Mouse (Mus musculus): ENCODE results near the gene Agbl4. TPM values are rescaled to one million over a fixed set of nuclear protein-coding genes. Genes with fewer than 3 reads are reported as not detected.

Agbl4 gene
- total RNA-seq, 1 experiment from 2014 or later, result not detected

GRCm38 (mm10) chr4:110832776-110833175 is 435.3 kb downstream of the Agbl4 start:
- no peak for ATAC-seq (replicated peaks; ENCODE audit: insufficient number of reproducible peaks, low FRiP score, low TSS enrichment, poor library complexity, severe bottlenecking)

GRCm38 (mm10) chr4:110879719-110880443 is 482.4 kb downstream of the Agbl4 start:
- no peak for ATAC-seq (replicated peaks; ENCODE audit: insufficient number of reproducible peaks, low FRiP score, low TSS enrichment, poor library complexity, severe bottlenecking)

- no peak for ATAC-seq (replicated peaks; ENCODE audit: insufficient number of reproducible peaks, low FRiP score, low TSS enrichment, poor library complexity, severe bottlenecking)
Measured at GRCm38 (mm10) chr4:110916061-110916460, 518.6 kb downstream of the Agbl4 start.

- ATAC-seq (replicated peaks; ENCODE audit: insufficient number of reproducible peaks, low FRiP score, low TSS enrichment, poor library complexity, severe bottlenecking), result no peak
Measured at GRCm38 (mm10) chr4:110916565-110916964, 519.1 kb downstream of the Agbl4 start.

GRCm38 (mm10) chr4:110921013-110921412 is 523.6 kb downstream of the Agbl4 start:
- no peak for ATAC-seq (replicated peaks; ENCODE audit: insufficient number of reproducible peaks, low FRiP score, low TSS enrichment, poor library complexity, severe bottlenecking)

GRCm38 (mm10) chr4:111001641-111002040 is 604.2 kb downstream of the Agbl4 start:
- no peak for ATAC-seq (replicated peaks; ENCODE audit: insufficient number of reproducible peaks, low FRiP score, low TSS enrichment, poor library complexity, severe bottlenecking)

- ATAC-seq (replicated peaks; ENCODE audit: insufficient number of reproducible peaks, low FRiP score, low TSS enrichment, poor library complexity, severe bottlenecking), result no peak
Measured at GRCm38 (mm10) chr4:111004719-111005479, 607.4 kb downstream of the Agbl4 start.

GRCm38 (mm10) chr4:111019376-111019775 is 621.9 kb downstream of the Agbl4 start:
- ATAC-seq (replicated peaks; ENCODE audit: insufficient number of reproducible peaks, low FRiP score, low TSS enrichment, poor library complexity, severe bottlenecking), result no peak

GRCm38 (mm10) chr4:111067330-111067729 is 669.9 kb downstream of the Agbl4 start:
- ATAC-seq (replicated peaks; ENCODE audit: insufficient number of reproducible peaks, low FRiP score, low TSS enrichment, poor library complexity, severe bottlenecking), result no peak

- no peak for ATAC-seq (replicated peaks; ENCODE audit: insufficient number of reproducible peaks, low FRiP score, low TSS enrichment, poor library complexity, severe bottlenecking)
Measured at GRCm38 (mm10) chr4:111073738-111074497, 676.5 kb downstream of the Agbl4 start.

GRCm38 (mm10) chr4:111074701-111075154 is 677.3 kb downstream of the Agbl4 start:
- ATAC-seq (replicated peaks; ENCODE audit: insufficient number of reproducible peaks, low FRiP score, low TSS enrichment, poor library complexity, severe bottlenecking), result no peak

- no peak for ATAC-seq (replicated peaks; ENCODE audit: insufficient number of reproducible peaks, low FRiP score, low TSS enrichment, poor library complexity, severe bottlenecking)
Measured at GRCm38 (mm10) chr4:111077810-111078209, 680.3 kb downstream of the Agbl4 start.

- ATAC-seq (replicated peaks; ENCODE audit: insufficient number of reproducible peaks, low FRiP score, low TSS enrichment, poor library complexity, severe bottlenecking), result no peak
Measured at GRCm38 (mm10) chr4:111085330-111085729, 687.9 kb downstream of the Agbl4 start.

- no peak for ATAC-seq (replicated peaks; ENCODE audit: insufficient number of reproducible peaks, low FRiP score, low TSS enrichment, poor library complexity, severe bottlenecking)
Measured at GRCm38 (mm10) chr4:111136217-111137147, 739.0 kb downstream of the Agbl4 start.

- no peak for ATAC-seq (replicated peaks; ENCODE audit: insufficient number of reproducible peaks, low FRiP score, low TSS enrichment, poor library complexity, severe bottlenecking)
Measured at GRCm38 (mm10) chr4:111147748-111148147, 750.3 kb downstream of the Agbl4 start.

GRCm38 (mm10) chr4:111155859-111156258 is 758.4 kb downstream of the Agbl4 start:
- ATAC-seq (replicated peaks; ENCODE audit: insufficient number of reproducible peaks, low FRiP score, low TSS enrichment, poor library complexity, severe bottlenecking), result no peak

GRCm38 (mm10) chr4:111181478-111181877 is 784.0 kb downstream of the Agbl4 start:
- no peak for ATAC-seq (replicated peaks; ENCODE audit: insufficient number of reproducible peaks, low FRiP score, low TSS enrichment, poor library complexity, severe bottlenecking)

- ATAC-seq (replicated peaks; ENCODE audit: insufficient number of reproducible peaks, low FRiP score, low TSS enrichment, poor library complexity, severe bottlenecking), result no peak
Measured at GRCm38 (mm10) chr4:111200100-111200499, 802.6 kb downstream of the Agbl4 start.
